Mouse (Mus musculus) T-helper 17 cell (primary cell): ENCODE measurements at regions not wholly inside any gene's neighbourhood (a gene's known extent, or its start where the extent isn't known, plus 50 kb on each side); places are given as distances from the start of the nearest gene placed in this dataset.

ENCODE experiments used
- in situ Hi-C, 2 experiments: fragments of 300-600 bp; cut with MboI, MseI; formaldehyde crosslinking; loops; 1 replicate in 1 of 2; 2 replicates in 1 of 2; pipeline ENCODE4 v1.15.1; 2025; ENCODE audit warnings: high pct_unique_total_duplicates in 2 of 2

GRCm38 (mm10) chr9:24942943-24943342, 146.3 kb upstream of the Gm10181 start:
- in situ Hi-C loops: no loop called here

DNA sequence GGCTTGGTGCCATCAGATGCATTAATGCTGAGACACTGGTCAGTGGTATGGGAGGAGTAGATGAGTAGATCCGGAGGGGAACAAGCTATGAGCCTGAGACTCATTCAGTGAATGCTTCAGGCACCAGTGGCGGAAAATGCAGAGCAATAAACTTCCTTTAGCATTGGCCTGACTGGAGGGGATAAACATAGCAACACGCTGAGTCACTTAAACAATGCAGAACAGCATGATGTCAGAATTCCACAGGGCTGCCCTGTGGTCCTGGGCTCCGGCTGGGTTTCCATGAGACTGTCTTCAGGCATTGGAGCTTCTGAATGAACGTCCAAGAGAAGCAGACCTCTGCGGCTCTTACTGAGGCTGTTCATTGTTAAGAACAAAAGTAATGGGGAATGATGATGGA, 145.4 kb upstream of the Gm10181 start:
- in situ Hi-C loops: no loop called here

- in situ Hi-C loops: no loop called here
These were observed 136.7 kb upstream of the Gm10181 start for GRCm38 (mm10) chr9:24952516-24952915.

DNA sequence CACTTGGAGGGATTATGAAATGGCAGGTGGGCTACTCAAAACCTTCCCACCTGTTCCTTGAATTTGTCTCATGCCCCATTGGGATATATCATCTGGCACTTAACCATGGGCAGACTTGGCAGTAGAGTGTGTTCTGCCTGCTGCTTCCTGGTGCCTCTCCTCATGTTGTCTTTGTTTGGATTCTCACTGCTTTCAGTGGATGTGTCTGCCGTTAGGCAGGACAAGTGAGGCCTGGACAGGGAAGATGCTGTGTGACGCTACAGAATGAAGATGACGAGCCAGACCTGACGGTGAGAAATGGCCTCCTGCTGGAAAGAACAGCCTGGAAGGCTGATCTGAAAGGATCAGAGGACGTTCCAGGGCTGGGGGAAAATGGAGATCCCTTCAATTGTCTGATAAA, 133.6 kb upstream of the Gm10181 start:
- in situ Hi-C loops: no loop called here

GRCm38 (mm10) chr9:24956566-24956965, 132.7 kb upstream of the Gm10181 start:
- in situ Hi-C loops: no loop called here

- in situ Hi-C loops: no loop called here
These were observed 125.9 kb upstream of the Gm10181 start for GRCm38 (mm10) chr9:24963290-24963689.

DNA sequence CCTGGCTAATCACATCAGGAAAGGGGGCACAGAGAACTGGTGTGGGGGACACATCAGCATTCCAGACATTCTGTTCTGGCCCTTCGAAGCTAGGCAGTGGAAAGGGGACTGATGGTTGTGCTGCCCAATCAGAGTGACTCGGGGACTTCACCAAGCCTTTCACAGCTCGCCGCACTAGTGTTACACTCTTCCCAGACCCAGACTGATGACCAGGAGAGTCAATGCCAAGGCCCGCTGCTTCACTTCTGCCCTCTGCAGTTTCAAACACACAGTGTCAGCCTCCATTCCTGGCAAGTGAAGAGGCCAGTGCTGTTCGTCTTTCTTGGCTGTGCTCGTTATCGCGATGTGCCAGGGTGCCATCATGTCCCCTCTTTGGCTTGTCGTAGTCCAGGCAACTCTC, 121.7 kb upstream of the Gm10181 start:
- in situ Hi-C loops: no loop called here

- in situ Hi-C loops: no loop called here
These were observed 115.0 kb upstream of the Gm10181 start for GRCm38 (mm10) chr9:24974021-24974741.

DNA sequence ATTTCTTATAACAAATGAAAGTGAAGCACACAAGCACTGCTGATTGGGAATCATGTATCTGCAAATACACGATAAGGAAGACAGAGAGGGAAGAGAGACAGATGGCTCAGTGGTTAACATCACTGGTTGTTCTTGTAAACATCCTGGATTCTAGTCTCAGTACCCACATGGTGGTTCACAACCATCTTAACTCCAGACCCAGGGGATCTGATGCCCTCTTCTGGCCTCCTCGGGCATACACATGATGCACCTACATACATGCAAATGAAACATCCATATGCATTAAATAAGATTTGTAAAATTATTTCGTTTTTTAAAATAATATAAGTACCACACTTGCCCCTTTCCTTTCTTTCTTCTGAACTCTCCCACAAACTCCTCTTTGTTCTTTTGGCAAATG, 106.4 kb upstream of the Gm10181 start:
- in situ Hi-C loops: no loop called here

DNA sequence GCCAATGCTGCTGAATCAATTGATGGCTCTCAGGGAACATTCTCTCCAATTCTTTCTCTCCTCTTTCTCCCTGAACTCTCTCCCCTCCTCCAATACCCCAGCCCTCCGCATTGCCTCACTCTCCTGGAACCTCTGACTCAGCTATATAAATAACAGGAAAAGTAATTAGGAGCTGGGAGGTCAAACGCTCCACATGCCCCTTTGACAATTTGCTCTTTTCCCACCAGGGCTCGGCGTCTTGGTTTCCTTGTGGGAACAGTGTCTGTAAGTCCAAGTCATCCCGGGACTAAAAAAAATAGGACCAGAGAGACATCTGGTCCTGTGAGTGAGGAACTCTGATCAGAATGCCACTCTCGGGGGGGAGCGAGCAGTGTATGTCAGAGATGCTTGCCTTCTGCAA, 94.7 kb upstream of the Gm10181 start:
- in situ Hi-C loops: no loop called here

- in situ Hi-C loops: no loop called here
These were observed 68.0 kb upstream of the Gm10181 start for GRCm38 (mm10) chr9:25021095-25021691.

- in situ Hi-C loops: no loop called here
These were observed 66.8 kb upstream of the Gm10181 start for GRCm38 (mm10) chr9:25022439-25022838.

DNA sequence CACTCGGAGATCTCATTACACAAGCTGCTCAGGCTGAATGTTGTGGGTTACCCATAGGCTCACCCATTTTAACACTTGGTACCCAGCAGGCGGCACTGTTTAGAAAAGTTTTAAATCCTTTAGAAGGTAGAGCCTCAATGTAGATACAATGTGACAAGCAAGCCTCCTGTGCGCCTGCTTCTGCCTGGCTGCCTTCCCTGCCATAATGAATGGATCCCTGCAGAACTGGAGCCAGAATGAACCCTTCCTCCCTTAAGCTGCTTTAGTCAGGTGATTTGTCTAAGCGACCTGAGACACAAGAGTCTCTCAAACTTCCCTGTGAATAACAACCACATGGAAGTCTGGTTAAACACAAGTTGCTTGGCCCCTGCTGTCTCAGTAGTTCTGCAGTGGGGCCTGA, 64.7 kb upstream of the Gm10181 start:
- in situ Hi-C loops: no loop called here

DNA sequence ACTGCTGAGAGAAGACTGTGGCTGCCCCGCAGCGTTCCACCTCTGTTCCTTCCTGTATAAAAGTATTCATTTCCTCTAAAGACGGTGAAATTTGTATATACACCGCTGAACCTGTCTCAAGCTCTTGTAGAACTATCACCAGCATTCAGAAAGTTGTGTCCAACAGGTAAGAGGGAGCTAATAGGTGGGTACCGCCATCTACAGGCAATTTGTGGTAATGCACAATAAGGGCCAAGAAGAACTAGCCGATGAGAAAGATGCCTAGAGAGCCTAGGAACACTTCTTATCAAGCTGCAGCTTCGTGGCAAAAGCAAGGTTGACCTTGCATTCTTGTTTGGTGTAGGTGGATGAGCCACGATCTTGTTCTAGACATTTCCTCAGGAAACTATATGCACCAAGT, 61.6 kb upstream of the Gm10181 start:
- in situ Hi-C loops: loop anchor here in 1 of 2 experiments (25.0 kb wide), 1 partner anchor 265 kb away; the partner anchor contains the start of gene Tbx20

DNA sequence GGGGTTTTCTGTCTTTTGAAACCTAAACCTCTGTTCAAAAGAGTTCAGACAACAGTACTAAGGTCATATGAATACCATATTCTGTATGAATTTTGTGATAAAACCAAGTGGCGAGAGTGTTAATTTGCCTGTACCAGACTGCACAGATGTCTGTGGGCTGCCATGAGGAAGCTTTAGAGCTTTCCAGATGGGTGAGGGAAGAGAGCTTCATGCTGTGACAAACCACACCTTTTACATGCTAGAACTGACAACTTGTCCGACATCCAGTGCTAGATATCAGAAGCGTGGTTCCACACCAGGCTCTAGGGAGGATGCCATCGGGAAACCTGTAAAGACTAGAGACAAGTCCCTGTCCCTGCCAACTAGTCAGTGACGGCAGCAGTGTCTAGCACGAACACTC, 60.9 kb upstream of the Gm10181 start:
- in situ Hi-C loops: loop anchor here in 1 of 2 experiments (25.0 kb wide), 1 partner anchor 266 kb away; the partner anchor contains the start of gene Tbx20

- in situ Hi-C loops: loop anchor here in 1 of 2 experiments (25.0 kb wide), 1 partner anchor 269 kb away; the partner anchor contains the start of gene Tbx20
These were observed 57.8 kb upstream of the Gm10181 start for GRCm38 (mm10) chr9:25031466-25031865.
